Mouse (Mus musculus) stomach, embryonic 14.5 days (tissue): ENCODE results near the gene Col28a1. TPM values are rescaled to one million over a fixed set of nuclear protein-coding genes. Genes with fewer than 3 reads are reported as not detected.

ENCODE experiments used
- ATAC-seq: fragments of 200-750 bp; cut with Nextera tagmentation; 2 replicates; pipeline ENCODE4 v1.8.0; 2017; ENCODE audit warnings: low read depth, moderate TSS enrichment; ENCODE audit not compliant: insufficient number of reproducible peaks, insufficient read depth, low FRiP score
- H3K27ac ChIP-seq: fragments of 300-500 bp; sonication (generic); 2 replicates; pipeline ENCODE4 v1.5.1; 2014; ENCODE audit warnings: mild to moderate bottlenecking, low read length, moderate library complexity, mixed read lengths
- H3K27me3 ChIP-seq: fragments of 300-500 bp; sonication (generic); 2 replicates; pipeline ENCODE4 v1.6.1; 2014; ENCODE audit warnings: low read length, control low read depth, mixed read lengths; ENCODE audit not compliant: control insufficient read depth, insufficient read depth
- H3K36me3 ChIP-seq: fragments of 300-500 bp; sonication (generic); 2 replicates; pipeline ENCODE4 v1.6.1; 2014; ENCODE audit warnings: mild to moderate bottlenecking, control low read depth, low read length, moderate library complexity, mixed read lengths; ENCODE audit not compliant: control insufficient read depth, insufficient read depth
- H3K4me1 ChIP-seq: fragments of 300-500 bp; sonication (generic); 2 replicates; pipeline ENCODE4 v1.6.1; 2014; ENCODE audit warnings: low read length, control low read depth, mixed read lengths; ENCODE audit not compliant: control insufficient read depth, insufficient read depth
- H3K4me2 ChIP-seq: fragments of 300-500 bp; sonication (generic); replicated peaks from 2 replicates; pipeline ENCODE4 v1.6.1; 2014; ENCODE audit warnings: low read depth, low read length, control low read depth
- H3K4me3 ChIP-seq: fragments of 300-500 bp; sonication (generic); 2 replicates; pipeline ENCODE4 v1.5.1; 2014; ENCODE audit warnings: low read depth, low read length, control low read depth
- H3K9ac ChIP-seq: fragments of 300-500 bp; sonication (generic); replicated peaks from 2 replicates; pipeline ENCODE4 v1.6.1; 2014; ENCODE audit warnings: low read depth, mild to moderate bottlenecking, control low read depth, low read length, moderate library complexity, mixed read lengths
- H3K9me3 ChIP-seq: fragments of 300-500 bp; sonication (generic); 2 replicates; pipeline ENCODE4 v1.6.1; 2016; ENCODE audit warnings: low read depth, low read length, control low read depth; ENCODE audit not compliant: control insufficient read depth
- WGBS: fragments of 180-500 bp; shearing (Covaris S2); extraction: QIAGEN DNeasy Blood & Tissue Kit; methylation state at CpG from one replicate; pipeline ENCODE4 v1.1.7; 2014; 5-methylcytosine and 5-hydroxymethylcytosine counted together
- polyA plus RNA-seq: library from polyadenylated mRNA; unstranded; fragments of >200 nt; fragmentation: Nextera tagmentation; extraction: Ambion mirVana; gene quantifications from 2 replicates; pipeline ENCODE4 v1.2.1, GENCODE M21; 2014

Col28a1 gene
- polyA plus RNA-seq: 1.2 and 1.7 TPM in 2 replicates

GRCm38 (mm10) chr6:8192517-8192916, at the start of gene Col28a1:
Gene Col28a1 (minus strand): TSS chr6:8192617.
- no peak for ATAC-seq

GRCm38 (mm10) chr6:8228596-8228995, 36.2 kb upstream of the Col28a1 start:
- no peak for ATAC-seq
- no peak overlapping the region for H3K4me3 ChIP-seq
- H3K9ac ChIP-seq: no peak overlapping the region
- peaks cover 36% of the 10 kb centered on the region for H3K36me3 ChIP-seq
- 83% methylated on average over 3 of the region's 3 CpGs for WGBS
- no peaks in the 10 kb centered on the region for H3K9me3 ChIP-seq
- H3K27me3 ChIP-seq: no peaks in the 10 kb centered on the region
- H3K27ac ChIP-seq: no peak overlapping the region
- no peak overlapping the region for H3K4me2 ChIP-seq
- no peaks in the 10 kb centered on the region for H3K4me1 ChIP-seq

More at GRCm38 (mm10) chr6:8192517-8192916, at the start of gene Col28a1:
- Histone ChIP-seq H3K4me3 (no peak within 1 kb of the TSS), H3K9me3 (peaks cover 6% of the 10 kb centered on the region; the same call in 1 of the 2 replicates), H3K27ac (no peak within 1 kb of the TSS), H3K36me3 (no peaks in the 10 kb centered on the region), H3K4me2 (no peak within 1 kb of the TSS), H3K9ac (no peak within 1 kb of the TSS), H3K27me3 (no peaks in the 10 kb centered on the region), H3K4me1 (no peaks in the 10 kb centered on the region)

- Histone ChIP-seq H3K9ac (no peak overlapping the region), H3K4me1 (no peaks in the 10 kb centered on the region), H3K4me3 (no peak overlapping the region), H3K27ac (no peak overlapping the region), H3K27me3 (no peaks in the 10 kb centered on the region), H3K4me2 (no peak overlapping the region), H3K36me3 (peaks cover 31% of the 10 kb centered on the region), H3K9me3 (no peaks in the 10 kb centered on the region)
- no peak for ATAC-seq
- 81% methylated on average over 3 of the region's 3 CpGs for WGBS
Measured at GRCm38 (mm10) chr6:8227035-8227434, 34.6 kb upstream of the Col28a1 start.

- H3K9ac ChIP-seq: no peak overlapping the region
- no peak overlapping the region for H3K4me3 ChIP-seq
- peak overlapping the region; percentile 45; the same call in 1 of the 2 replicates for H3K4me2 ChIP-seq
- H3K27ac ChIP-seq: no peak overlapping the region
- no peaks in the 10 kb centered on the region for H3K27me3 ChIP-seq
- H3K4me1 ChIP-seq: 0 out of 2 replicates have a peak, but pooled peaks cover 2% of the 10 kb centered on the region
- ATAC-seq: no peak
- H3K36me3 ChIP-seq: peaks cover 14% of the 10 kb centered on the region
- WGBS: 91% methylated on average over 3 of the region's 3 CpGs
- no peaks in the 10 kb centered on the region for H3K9me3 ChIP-seq
Measured at GRCm38 (mm10) chr6:8210661-8211060, 18.2 kb upstream of the Col28a1 start.

GRCm38 (mm10) chr6:8209866-8210186, 17.4 kb upstream of the Col28a1 start:
- Histone ChIP-seq H3K9me3 (no peaks in the 10 kb centered on the region), H3K27ac (peak overlapping the region; percentile 92; the same call in 1 of the 2 replicates), H3K27me3 (no peaks in the 10 kb centered on the region), H3K36me3 (peaks cover 5% of the 10 kb centered on the region), H3K9ac (peak overlapping the region; percentile 83), H3K4me2 (peak overlapping the region; percentile 45), H3K4me3 (peak overlapping the region; percentile 64), H3K4me1 (0 out of 2 replicates have a peak, but pooled peaks cover 2% of the 10 kb centered on the region)
- WGBS: 10% methylated on average over 10 of the region's 10 CpGs
- ATAC-seq: no peak

- Histone ChIP-seq H3K36me3 (peaks cover 3% of the 10 kb centered on the region), H3K4me2 (peak within 1 kb of the TSS; percentile 45), H3K4me3 (peak within 1 kb of the TSS; percentile 64), H3K27ac (peak within 1 kb of the TSS; percentile 92), H3K9ac (peak within 1 kb of the TSS; percentile 83), H3K27me3 (no peaks in the 10 kb centered on the region), H3K4me1 (0 out of 2 replicates have a peak, but pooled peaks cover 2% of the 10 kb centered on the region), H3K9me3 (no peaks in the 10 kb centered on the region)
- ATAC-seq: peak; percentile 98
- under 1% methylated on average over 90 of the region's 90 CpGs for WGBS
Measured at GRCm38 (mm10) chr6:8209047-8209865, 16.8 kb upstream of the Col28a1 start, which contains the start of gene Mios. Gene Mios (plus strand): TSS chr6:8209222.

GRCm38 (mm10) chr6:8189917-8190316, 2.5 kb downstream of the Col28a1 start:
- Histone ChIP-seq H3K4me1 (no peaks in the 10 kb centered on the region), H3K9ac (no peak overlapping the region), H3K27ac (no peak overlapping the region), H3K4me2 (no peak overlapping the region), H3K4me3 (no peak overlapping the region), H3K36me3 (no peaks in the 10 kb centered on the region), H3K27me3 (no peaks in the 10 kb centered on the region), H3K9me3 (no peaks in the 10 kb centered on the region)
- 69% methylated on average over 3 of the region's 3 CpGs for WGBS
- ATAC-seq: no peak

- H3K9ac ChIP-seq: no peak overlapping the region
- no peak overlapping the region for H3K4me3 ChIP-seq
- WGBS: 89% methylated on average over 3 of the region's 3 CpGs
- no peaks in the 10 kb centered on the region for H3K27me3 ChIP-seq
- no peaks in the 10 kb centered on the region for H3K36me3 ChIP-seq
- H3K4me1 ChIP-seq: no peaks in the 10 kb centered on the region
- H3K9me3 ChIP-seq: no peaks in the 10 kb centered on the region
- no peak for ATAC-seq
- H3K27ac ChIP-seq: no peak overlapping the region
- no peak overlapping the region for H3K4me2 ChIP-seq
Measured at GRCm38 (mm10) chr6:8188599-8189233, 3.7 kb downstream of the Col28a1 start.
